Mouse (Mus musculus) heart, adult 9 months (tissue): Measurements from ENCODE around the gene Rab11fip2.

Experiments used
- DNase-seq, 2 experiments: peaks; one replicate each; pipeline ENCODE4 v3.0.0; 2022; ENCODE audit warnings: low spot score in 2 of 2

Rab11fip2 gene

DNA sequence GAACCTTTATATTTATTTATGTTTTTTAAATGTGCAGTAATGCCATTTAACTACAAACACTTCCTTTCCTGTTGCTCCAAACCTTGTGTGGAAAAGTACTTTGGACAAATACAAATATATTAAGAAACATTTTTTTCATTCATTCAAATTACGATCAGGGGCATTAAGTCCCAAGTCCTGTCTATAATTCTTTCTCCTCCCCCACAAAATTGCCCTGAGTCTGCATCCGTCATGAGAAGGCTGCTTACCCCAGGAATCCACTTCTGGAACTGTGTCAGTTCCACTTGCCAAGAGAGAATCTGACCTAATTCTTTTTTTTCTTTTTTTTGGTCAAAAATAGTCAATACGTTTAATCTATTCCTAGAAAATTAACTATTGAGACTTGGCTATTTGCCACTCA is 90.4 kb downstream of the Rab11fip2 start:
- no peak for DNase-seq
